Mouse (Mus musculus) lung, embryonic 16.5 days (tissue): ENCODE measurements around the gene Kansl3. TPM values are rescaled to one million over a fixed set of nuclear protein-coding genes. Genes with fewer than 3 reads are reported as not detected.

ENCODE experiments used
- ATAC-seq: fragments of 200-750 bp; cut with Nextera tagmentation; 2 replicates; pipeline ENCODE4 v1.8.0; 2017; ENCODE audit warnings: low read depth, mild to moderate bottlenecking, moderate library complexity
- H3K27ac ChIP-seq: fragments of 300-500 bp; sonication (generic); 2 replicates; pipeline ENCODE4 v1.5.1; 2014; ENCODE audit warnings: mild to moderate bottlenecking, control low read depth, low read length
- H3K27me3 ChIP-seq: fragments of 300-500 bp; sonication (generic); 2 replicates; pipeline ENCODE4 v1.6.1; 2014; ENCODE audit warnings: low read depth, low read length, mixed read lengths; ENCODE audit not compliant: control insufficient read depth, insufficient read depth
- H3K36me3 ChIP-seq: fragments of 300-500 bp; sonication (generic); 2 replicates; pipeline ENCODE4 v1.6.1; 2014; ENCODE audit warnings: low read length; ENCODE audit not compliant: control insufficient read depth, insufficient read depth
- H3K4me1 ChIP-seq: fragments of 300-500 bp; sonication (generic); replicated peaks from 2 replicates; pipeline ENCODE4 v1.6.1; 2014; ENCODE audit warnings: low read length, mixed read lengths; ENCODE audit not compliant: control insufficient read depth, insufficient read depth
- H3K4me2 ChIP-seq: fragments of 300-500 bp; sonication (generic); 2 replicates; pipeline ENCODE4 v1.6.1; 2014; ENCODE audit warnings: low read depth, low read length, control low read depth
- H3K4me3 ChIP-seq: fragments of 300-500 bp; sonication (generic); 2 replicates; pipeline ENCODE4 v1.5.1; 2014; ENCODE audit warnings: mild to moderate bottlenecking, low read length, control low read depth
- H3K9ac ChIP-seq: fragments of 300-500 bp; sonication (generic); 2 replicates; pipeline ENCODE4 v1.6.1; 2014; ENCODE audit warnings: low read length, control low read depth
- H3K9me3 ChIP-seq: fragments of 300-500 bp; sonication (generic); 2 replicates; pipeline ENCODE4 v1.6.1; 2016; ENCODE audit warnings: low read length; ENCODE audit not compliant: control insufficient read depth
- WGBS: fragments of 180-500 bp; shearing (Covaris S2); extraction: QIAGEN DNeasy Blood & Tissue Kit; methylation state at CpG from one replicate; pipeline ENCODE4 v1.1.7; 2014; 5-methylcytosine and 5-hydroxymethylcytosine counted together
- polyA plus RNA-seq: library from polyadenylated mRNA; unstranded; fragments of >200 nt; fragmentation: Nextera tagmentation; extraction: Ambion mirVana; gene quantifications from 2 replicates; pipeline ENCODE4 v1.2.1, GENCODE M21; 2015

Kansl3 gene
- polyA plus RNA-seq, 1 experiment from 2014 or later, result 42.9 TPM

GRCm38 (mm10) chr1:36308966-36309475, 60.0 kb downstream of the Kansl3 start:
- no peak overlapping the region for H3K27ac ChIP-seq
- peaks cover 5% of the 10 kb centered on the region; the same call in 1 of the 2 replicates for H3K27me3 ChIP-seq
- WGBS, result 58% methylated on average over 9 of the region's 9 CpGs
- H3K36me3 ChIP-seq, result no peaks in the 10 kb centered on the region
- peaks cover 17% of the 10 kb centered on the region for H3K4me1 ChIP-seq
- no peak overlapping the region for H3K9ac ChIP-seq
- H3K9me3 ChIP-seq, result no peaks in the 10 kb centered on the region
- ATAC-seq, result no peak
- peak overlapping the region; percentile 88 for H3K4me2 ChIP-seq
- peak overlapping the region; percentile 71; the same call in 1 of the 2 replicates for H3K4me3 ChIP-seq

DNA sequence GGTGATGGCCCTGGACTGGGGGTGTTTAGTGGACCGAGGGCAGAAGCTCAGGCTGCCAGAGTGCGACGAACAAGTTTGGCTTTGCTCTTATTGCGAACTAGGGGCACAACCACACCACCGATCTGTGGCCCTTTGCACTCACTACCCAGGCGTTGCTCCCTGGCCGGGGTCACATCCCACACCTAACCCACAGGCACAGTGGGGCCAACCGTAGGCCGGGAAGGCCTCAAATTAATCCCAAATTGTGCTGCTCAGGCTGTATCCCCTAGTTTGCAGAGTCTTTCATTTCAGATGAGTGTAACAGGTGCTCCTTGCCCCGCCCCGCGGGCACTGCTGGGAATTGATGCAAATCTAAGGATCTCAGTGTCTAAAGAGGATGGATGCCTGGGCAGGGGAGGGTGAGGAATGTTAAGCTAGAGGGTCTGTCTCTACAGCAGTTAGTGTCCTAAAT, 60.5 kb downstream of the Kansl3 start:
- Histone ChIP-seq H3K27me3 (peaks cover 5% of the 10 kb centered on the region; the same call in 1 of the 2 replicates), H3K9me3 (no peaks in the 10 kb centered on the region), H3K27ac (peak overlapping the region; percentile 86; the same call in 1 of the 2 replicates), H3K4me3 (peak overlapping the region; percentile 71), H3K4me2 (peak overlapping the region; percentile 88), H3K9ac (peak overlapping the region; percentile 76), H3K4me1 (peaks cover 17% of the 10 kb centered on the region), H3K36me3 (no peaks in the 10 kb centered on the region)
- no peak for ATAC-seq
- 10% methylated on average over 12 of the region's 12 CpGs for WGBS

GRCm38 (mm10) chr1:36307495-36308280, 61.3 kb downstream of the Kansl3 start, which contains the start of gene Arid5a:
Gene Arid5a, plus strand, starts transcription at chr1:36307733.
- ATAC-seq, result peak; percentile 91
- Histone ChIP-seq H3K9ac (peak within 1 kb of the TSS; percentile 76), H3K27ac (peak within 1 kb of the TSS; percentile 86), H3K36me3 (no peaks in the 10 kb centered on the region), H3K4me2 (peak within 1 kb of the TSS; percentile 88), H3K4me3 (peak within 1 kb of the TSS; percentile 71), H3K27me3 (peaks cover 5% of the 10 kb centered on the region; the same call in 1 of the 2 replicates), H3K4me1 (peaks cover 22% of the 10 kb centered on the region), H3K9me3 (no peaks in the 10 kb centered on the region)
- under 1% methylated on average over 65 of the region's 65 CpGs for WGBS

DNA sequence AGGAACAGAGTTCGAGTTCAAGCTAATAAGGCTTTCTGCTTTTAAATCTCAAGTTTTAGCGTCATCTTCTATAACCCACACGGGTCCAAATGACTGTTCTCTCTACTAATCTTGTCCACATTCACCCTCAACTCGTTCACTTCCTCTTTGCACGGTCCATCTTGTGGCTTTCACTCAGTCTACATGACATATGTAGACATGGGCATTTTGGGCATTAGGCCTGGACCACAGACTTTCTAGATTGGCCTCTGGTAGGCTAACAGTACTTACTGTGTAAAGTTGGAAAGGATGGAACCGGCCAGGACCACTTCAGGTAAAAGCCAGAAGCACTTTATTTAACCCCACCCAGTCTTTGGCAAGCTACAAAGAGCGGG, 61.9 kb downstream of the Kansl3 start:
- no peak for ATAC-seq

GRCm38 (mm10) chr1:36306120-36306519, 62.9 kb downstream of the Kansl3 start:
- ATAC-seq, result no peak
- WGBS, result 75% methylated on average over 6 of the region's 6 CpGs
- Histone ChIP-seq H3K27me3 (peaks cover 5% of the 10 kb centered on the region; the same call in 1 of the 2 replicates), H3K4me2 (no peak overlapping the region), H3K9me3 (no peaks in the 10 kb centered on the region), H3K27ac (no peak overlapping the region), H3K4me3 (no peak overlapping the region), H3K9ac (no peak overlapping the region), H3K36me3 (no peaks in the 10 kb centered on the region), H3K4me1 (peaks cover 22% of the 10 kb centered on the region)

More for the DNA sequence above, 61.9 kb downstream of the Kansl3 start:
- no peaks in the 10 kb centered on the region for H3K9me3 ChIP-seq
- H3K4me1 ChIP-seq, result peaks cover 22% of the 10 kb centered on the region
- H3K27me3 ChIP-seq, result peaks cover 5% of the 10 kb centered on the region; the same call in 1 of the 2 replicates
- no peak overlapping the region for H3K27ac ChIP-seq
- no peaks in the 10 kb centered on the region for H3K36me3 ChIP-seq
- no peak overlapping the region for H3K9ac ChIP-seq
- 60% methylated on average over 7 of the region's 7 CpGs for WGBS
- no peak overlapping the region for H3K4me3 ChIP-seq
- no peak overlapping the region for H3K4me2 ChIP-seq

GRCm38 (mm10) chr1:36304764-36305163, 64.2 kb downstream of the Kansl3 start:
- H3K27ac ChIP-seq, result no peak overlapping the region
- no peak for ATAC-seq
- no peak overlapping the region for H3K9ac ChIP-seq
- H3K4me3 ChIP-seq, result no peak overlapping the region
- H3K9me3 ChIP-seq, result no peaks in the 10 kb centered on the region
- no peaks in the 10 kb centered on the region for H3K36me3 ChIP-seq
- WGBS, result 65% methylated on average over 7 of the region's 7 CpGs
- no peak overlapping the region for H3K4me2 ChIP-seq
- peaks cover 5% of the 10 kb centered on the region; the same call in 1 of the 2 replicates for H3K27me3 ChIP-seq
- peaks cover 21% of the 10 kb centered on the region for H3K4me1 ChIP-seq

DNA sequence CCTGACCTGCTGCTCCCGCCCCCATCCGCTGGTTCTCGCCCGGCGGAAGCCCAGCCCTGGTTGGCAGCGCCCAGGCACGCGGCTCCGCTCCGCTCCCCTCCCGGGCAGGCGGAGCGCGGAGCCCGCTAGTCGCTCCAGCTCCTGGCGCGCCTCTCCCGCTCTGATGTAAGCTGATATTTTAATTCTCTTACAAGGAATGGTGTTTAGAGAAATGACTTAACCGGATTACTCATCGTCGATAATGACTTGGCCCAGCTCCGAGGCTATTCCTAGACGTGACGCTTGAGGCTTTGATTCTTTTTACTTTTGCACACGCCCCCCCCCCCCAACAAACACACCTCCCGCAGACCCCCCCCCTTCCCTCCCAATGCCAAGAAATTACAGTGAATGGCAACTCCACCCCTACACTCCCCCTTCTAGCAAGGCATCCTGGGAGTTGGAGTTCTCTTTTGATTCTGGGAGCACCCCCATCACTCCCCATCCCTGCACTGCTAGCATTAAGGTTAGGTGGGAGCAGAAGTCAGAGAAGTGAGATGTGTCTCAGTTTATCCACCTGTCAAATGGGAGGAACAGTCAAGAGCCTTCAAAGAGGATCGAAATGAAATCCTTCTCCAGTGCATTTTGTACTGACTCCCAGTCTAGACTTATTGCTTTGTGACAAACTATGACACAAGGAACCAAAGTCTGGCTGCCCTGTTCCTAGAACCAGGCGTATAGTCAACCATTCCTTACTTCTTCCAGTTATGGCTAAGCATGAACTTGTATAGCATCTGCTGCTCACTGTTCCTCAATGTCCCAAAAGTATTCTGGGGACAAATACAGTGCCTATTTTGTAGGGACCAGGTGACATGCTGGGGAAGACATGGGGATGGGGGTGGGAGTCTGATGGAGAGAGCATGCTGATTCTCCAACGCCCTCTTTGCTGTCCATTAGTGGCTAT, 65.3 kb downstream of the Kansl3 start:
- WGBS, result 8% methylated on average over 30 of the region's 30 CpGs
- peak overlapping the region; percentile 45 for H3K9ac ChIP-seq
- no peaks in the 10 kb centered on the region for H3K9me3 ChIP-seq
- peak overlapping the region; percentile 38 for H3K4me3 ChIP-seq
- H3K4me2 ChIP-seq, result peak overlapping the region; percentile 66
- H3K27me3 ChIP-seq, result peaks cover 10% of the 10 kb centered on the region; the same call in 1 of the 2 replicates
- H3K27ac ChIP-seq, result peak overlapping the region; percentile 31; the same call in 1 of the 2 replicates
- H3K4me1 ChIP-seq, result peaks cover 12% of the 10 kb centered on the region
- ATAC-seq, result peak; percentile 66
- no peaks in the 10 kb centered on the region for H3K36me3 ChIP-seq

DNA sequence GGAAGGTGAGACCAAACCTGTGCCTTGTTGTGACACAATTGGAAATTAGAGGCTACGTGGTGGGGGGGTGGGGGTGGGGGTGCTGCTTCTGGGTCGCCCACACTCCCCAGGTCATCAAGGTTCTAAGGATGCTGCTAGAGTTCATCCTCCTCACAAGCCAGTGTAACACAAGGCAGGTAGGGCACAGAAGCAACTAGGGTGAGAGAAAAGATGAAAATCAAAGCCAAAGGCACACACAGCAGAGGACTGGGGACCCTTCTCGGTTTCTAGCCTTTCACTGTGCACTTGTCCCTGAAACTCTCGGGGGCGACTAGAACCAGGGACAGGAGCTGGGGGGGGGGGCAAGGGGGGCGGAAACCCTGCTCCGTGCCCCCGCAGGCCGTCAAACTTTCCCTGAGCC, 66.0 kb downstream of the Kansl3 start:
- no peak for ATAC-seq
- H3K4me3 ChIP-seq, result peak overlapping the region; percentile 38
- peaks cover 8% of the 10 kb centered on the region; the same call in 1 of the 2 replicates for H3K27me3 ChIP-seq
- 8% methylated on average over 8 of the region's 9 CpGs for WGBS
- peaks cover 7% of the 10 kb centered on the region for H3K4me1 ChIP-seq
- no peaks in the 10 kb centered on the region for H3K9me3 ChIP-seq
- H3K9ac ChIP-seq, result peak overlapping the region; percentile 45
- peak overlapping the region; percentile 31; the same call in 1 of the 2 replicates for H3K27ac ChIP-seq
- H3K4me2 ChIP-seq, result peak overlapping the region; percentile 66
- no peaks in the 10 kb centered on the region for H3K36me3 ChIP-seq
